27 mouse cellular contexts compared by ENCODE assay signal in the genomic region with DNA sequence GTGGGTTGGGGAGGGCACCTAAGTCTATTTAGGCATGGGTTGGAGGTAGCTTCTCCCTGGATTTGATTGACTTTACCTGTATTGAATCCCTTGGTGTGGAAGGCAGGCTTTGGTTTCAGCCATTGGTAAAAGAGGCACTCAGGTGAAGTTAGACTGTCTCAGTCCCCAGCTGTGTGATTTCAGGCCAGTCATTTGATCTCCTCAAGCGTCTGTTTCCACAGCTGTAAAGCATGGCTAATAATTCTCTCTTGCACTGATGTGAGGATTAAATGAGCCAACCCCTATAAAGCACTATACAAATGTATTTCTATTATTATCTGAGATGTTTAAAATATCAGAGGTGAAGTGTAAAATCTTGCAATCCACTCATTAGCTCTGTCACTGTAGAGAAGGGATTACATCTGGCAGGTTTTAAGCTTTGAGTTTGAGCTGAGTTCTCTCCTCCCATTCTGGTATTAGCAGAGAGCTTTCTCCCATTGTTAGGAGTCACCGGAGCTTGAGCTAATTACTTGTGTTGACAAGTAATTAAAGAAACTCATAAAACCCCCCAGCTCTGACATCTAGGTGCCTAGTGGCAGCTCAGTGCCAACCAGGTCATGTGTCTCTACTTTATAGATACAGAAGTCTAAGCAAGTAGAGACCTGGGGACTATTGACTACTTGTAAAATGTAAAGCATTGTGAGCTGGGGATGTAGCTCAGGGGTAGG.
A peak's percentile ranks its signal among the peaks of the same experiment; 100 is the strongest.
DNase-seq lines count a peak whose midpoint lies in the region; ATAC-seq lines count a peak whose summit lies in the region.
"Had no signal": no experiment of that assay in that cellular context is flagged by ENCODE, and none has a peak within 500 bp of the region (broad histone marks: within the 10 kb centered on the region; RNA-seq: fewer than 3 reads in every experiment).

No protein-coding gene starts in this region.

- ATAC-seq in forebrain, embryonic 14.5 days, result no peak
- ATAC-seq in forebrain, embryonic 13.5 days, result no peak
- peak; percentile 70; the same call in 1 of the 2 replicates for ATAC-seq in kidney, embryonic 16.5 days (ENCODE audit: low FRiP score, low TSS enrichment)
- ATAC-seq in embryonic facial prominence, embryonic 14.5 days (ENCODE audit: low read depth), result peak; percentile 74; the same call in 1 of the 2 replicates
- ATAC-seq: hindbrain, postnatal 0 days; intestine, postnatal 0 days; liver, postnatal 0 days; lung, postnatal 0 days; Patski had no signal

- no peak overlapping the region for H3K9ac ChIP-seq in forebrain, embryonic 14.5 days (ENCODE audit: low read length)
- H3K9ac ChIP-seq in forebrain, embryonic 13.5 days, result no peak overlapping the region
- H3K9ac ChIP-seq in kidney, embryonic 16.5 days (replicated peaks; ENCODE audit: low read length), result no peak overlapping the region
- H3K9ac ChIP-seq in embryonic facial prominence, embryonic 14.5 days (ENCODE audit: low read depth, low read length), result no peak overlapping the region
- H3K9ac ChIP-seq: limb, embryonic 12.5 days; liver, postnatal 0 days; neural tube, embryonic 15.5 days had no signal

- 4% methylated on average over 2 of the region's 2 CpGs for WGBS in forebrain, embryonic 14.5 days
- WGBS in forebrain, embryonic 13.5 days, result 11% methylated on average over 2 of the region's 2 CpGs
- 7% methylated on average over 2 of the region's 2 CpGs for WGBS in kidney, embryonic 16.5 days
- WGBS in embryonic facial prominence, embryonic 14.5 days, result 31% methylated on average over 2 of the region's 2 CpGs

- H3K4me2 ChIP-seq in forebrain, embryonic 14.5 days (ENCODE audit: low read length), result no peak overlapping the region
- H3K4me2 ChIP-seq in forebrain, embryonic 13.5 days, result no peak overlapping the region
- no peak overlapping the region for H3K4me2 ChIP-seq in kidney, embryonic 16.5 days (replicated peaks; ENCODE audit: low read depth, low read length)
- H3K4me2 ChIP-seq in embryonic facial prominence, embryonic 14.5 days (ENCODE audit: low read depth, low read length), result no peak overlapping the region
- H3K4me2 ChIP-seq: limb, embryonic 12.5 days; liver, embryonic 11.5 days; midbrain, embryonic 11.5 days; neural tube, embryonic 15.5 days had no signal

- H3K4me3 ChIP-seq in forebrain, embryonic 14.5 days (ENCODE audit: low read depth, low read length), result no peak overlapping the region
- H3K4me3 ChIP-seq in forebrain, embryonic 13.5 days, result no peak overlapping the region
- no peak overlapping the region for H3K4me3 ChIP-seq in kidney, embryonic 16.5 days (ENCODE audit: low read length)
- no peak overlapping the region for H3K4me3 ChIP-seq in embryonic facial prominence, embryonic 14.5 days (ENCODE audit: low read depth, low read length)
- H3K4me3 ChIP-seq: erythroblast, embryonic 14.5 days; heart, embryonic 10.5 days; limb, embryonic 12.5 days; neural tube, embryonic 15.5 days had no signal

- no peaks in the 10 kb centered on the region for H3K36me3 ChIP-seq in forebrain, embryonic 14.5 days (ENCODE audit: control insufficient read depth, insufficient read depth, low read length)
- H3K36me3 ChIP-seq in forebrain, embryonic 13.5 days (ENCODE audit: poor library complexity, severe bottlenecking), result no peaks in the 10 kb centered on the region
- no peaks in the 10 kb centered on the region for H3K36me3 ChIP-seq in kidney, embryonic 16.5 days (ENCODE audit: insufficient read depth, low read length)
- H3K36me3 ChIP-seq in embryonic facial prominence, embryonic 14.5 days (ENCODE audit: control insufficient read depth, insufficient read depth, low read length), result no peaks in the 10 kb centered on the region
- H3K36me3 ChIP-seq: heart, embryonic 10.5 days; limb, embryonic 12.5 days; neural tube, embryonic 15.5 days had no signal

- no peak overlapping the region for H3K27ac ChIP-seq in forebrain, embryonic 14.5 days (ENCODE audit: low read depth, low read length)
- H3K27ac ChIP-seq in forebrain, embryonic 13.5 days, result no peak overlapping the region
- no peak overlapping the region for H3K27ac ChIP-seq in kidney, embryonic 16.5 days (ENCODE audit: low read length)
- no peak overlapping the region for H3K27ac ChIP-seq in embryonic facial prominence, embryonic 14.5 days (replicated peaks; ENCODE audit: low read depth, low read length)
- H3K27ac ChIP-seq: heart, embryonic 10.5 days; hindbrain, postnatal 0 days; limb, embryonic 12.5 days; macrophage; neural tube, embryonic 15.5 days; stomach, postnatal 0 days had no signal

- H3K4me1 ChIP-seq in forebrain, embryonic 14.5 days (ENCODE audit: control insufficient read depth, insufficient read depth, low read length), result no peaks in the 10 kb centered on the region
- H3K4me1 ChIP-seq in forebrain, embryonic 13.5 days, result peaks cover 7% of the 10 kb centered on the region; the same call in 1 of the 2 replicates
- no peaks in the 10 kb centered on the region for H3K4me1 ChIP-seq in kidney, embryonic 16.5 days (ENCODE audit: insufficient read depth, low read length)
- H3K4me1 ChIP-seq in embryonic facial prominence, embryonic 14.5 days (ENCODE audit: control insufficient read depth, insufficient read depth, low read length), result no peaks in the 10 kb centered on the region
- H3K4me1 ChIP-seq: heart, embryonic 10.5 days; neural tube, embryonic 15.5 days had no signal

- peak; percentile 18 for DNase-seq in forebrain, embryonic 14.5 days (ENCODE audit: low spot score)
- DNase-seq in kidney, adult 18-20 months, result no peak
- peak; percentile 75 for DNase-seq in embryonic facial prominence, embryonic 14.5 days (ENCODE audit: low spot score)
- DNase-seq in cerebellum, adult 9-11 months, result no peak
- DNase-seq in ovary, adult 18-20 months (ENCODE audit: low spot score), result no peak
- DNase-seq: adrenal gland, postnatal 36 days; cerebellum, adult 11-12 months; cerebellum, postnatal 14 days; kidney, postnatal 4 days; liver, postnatal 0 days; right cerebral cortex, postnatal 14 days; thymus, adult 2 months; thymus, postnatal 4 days had no signal

- H3K27me3 ChIP-seq in forebrain, embryonic 14.5 days (replicated peaks; ENCODE audit: control insufficient read depth, insufficient read depth, low read length), result no peaks in the 10 kb centered on the region
- H3K27me3 ChIP-seq in forebrain, embryonic 13.5 days, result no peaks in the 10 kb centered on the region
- no peaks in the 10 kb centered on the region for H3K27me3 ChIP-seq in kidney, embryonic 16.5 days (ENCODE audit: insufficient read depth, low read length)
- H3K27me3 ChIP-seq in embryonic facial prominence, embryonic 14.5 days (replicated peaks; ENCODE audit: control insufficient read depth, insufficient read depth, low read length), result no peaks in the 10 kb centered on the region
- H3K27me3 ChIP-seq: limb, embryonic 12.5 days; neural tube, embryonic 15.5 days had no signal

- H3K9me3 ChIP-seq in forebrain, embryonic 14.5 days (replicated peaks; ENCODE audit: control insufficient read depth, low read length), result no peaks in the 10 kb centered on the region
- no peaks in the 10 kb centered on the region for H3K9me3 ChIP-seq in forebrain, embryonic 13.5 days (replicated peaks)
- no peaks in the 10 kb centered on the region for H3K9me3 ChIP-seq in kidney, embryonic 16.5 days (ENCODE audit: low read length)
- no peaks in the 10 kb centered on the region for H3K9me3 ChIP-seq in embryonic facial prominence, embryonic 14.5 days (ENCODE audit: control insufficient read depth, low read length)
- H3K9me3 ChIP-seq: heart, embryonic 10.5 days; limb, embryonic 12.5 days; neural tube, embryonic 15.5 days had no signal

Comparison
In these comparisons a context has a peak if more than half of its experiments do, and no peak if none do; other contexts are left out.
1. ATAC-seq: peak in kidney, embryonic 16.5 days (single experiment) and embryonic facial prominence, embryonic 14.5 days (single experiment); none in forebrain, embryonic 14.5 days (single experiment) and forebrain, embryonic 13.5 days (single experiment).
2. DNase-seq: peak in forebrain, embryonic 14.5 days (single experiment) and embryonic facial prominence, embryonic 14.5 days (single experiment); none in kidney, adult 18-20 months (single experiment), cerebellum, adult 9-11 months (single experiment) and ovary, adult 18-20 months (single experiment).